Mouse (Mus musculus) ES-CJ7 (cell line): ENCODE measurements at regions not wholly inside any gene's neighbourhood (a gene's known extent, or its start where the extent isn't known, plus 50 kb on each side); places are given as distances from the start of the nearest gene placed in this dataset.

Experiments used
- DNase-seq: peaks from one replicate; pipeline ENCODE4 v3.0.0; 2011; ENCODE audit warnings: low read depth, low spot score

DNA sequence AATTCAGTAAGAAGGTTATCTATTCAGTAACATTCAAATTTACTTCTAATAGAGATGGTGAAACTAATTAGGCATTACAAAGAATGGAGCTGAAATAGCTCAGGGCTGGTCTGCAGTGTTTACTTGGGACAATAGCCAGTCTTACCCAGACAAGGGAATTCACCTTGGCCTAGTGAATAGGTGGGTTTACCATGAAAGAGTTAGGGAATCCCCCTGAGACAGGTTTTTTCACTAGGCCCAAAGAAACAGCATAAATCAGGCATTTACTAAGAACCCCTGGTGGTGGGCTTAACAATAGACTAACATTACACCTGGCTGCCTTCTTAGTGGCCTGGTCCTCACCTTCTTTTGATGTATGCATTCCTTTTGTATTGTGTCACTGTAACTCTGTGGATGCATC, 430.9 kb upstream of the Tmem47 start:
- peak; percentile 81 for DNase-seq

DNA sequence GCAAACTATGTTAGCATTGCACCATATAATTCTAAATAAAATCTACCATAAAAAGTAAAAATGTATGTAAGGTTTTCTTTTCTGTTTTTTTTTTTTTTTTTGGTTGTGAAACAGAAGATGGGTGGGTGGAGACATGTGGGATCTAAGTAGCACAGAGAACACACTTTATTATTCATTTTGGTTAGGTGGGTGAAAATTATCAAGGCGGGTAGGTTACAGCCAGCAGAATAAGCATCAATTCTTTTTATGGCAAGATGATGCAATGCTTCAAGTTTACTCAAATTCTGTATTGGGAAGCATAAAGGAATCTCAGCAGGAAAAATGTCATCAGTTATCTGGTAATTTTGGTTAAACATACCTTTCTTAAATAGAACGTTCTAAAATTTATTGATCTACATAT, 405.9 kb upstream of the Tmem47 start:
- DNase-seq, result no peak
